Mouse (Mus musculus): ENCODE results near the gene Htr1d.
A peak's percentile ranks its signal among the peaks of the same experiment; 100 is the strongest.

Gene Htr1d

GRCm38 (mm10) chr4:136423224-136423623, at the start of gene Htr1d:
Htr1d (plus strand) TSS chr4:136423524.
- no peak for DNase-seq

GRCm38 (mm10) chr4:136377001-136377400, 46.3 kb upstream of the Htr1d start:
- no peak for DNase-seq

- DNase-seq = peak; percentile 11 to 13
These were observed 40.3 kb upstream of the Htr1d start for GRCm38 (mm10) chr4:136383052-136383451.

GRCm38 (mm10) chr4:136383839-136384238, 39.5 kb upstream of the Htr1d start:
- no peak for DNase-seq

- DNase-seq = peak in 1 of 2 experiments; percentile 11
These were observed 36.1 kb upstream of the Htr1d start for GRCm38 (mm10) chr4:136387261-136387660.

- DNase-seq = no peak
These were observed 21.5 kb upstream of the Htr1d start for GRCm38 (mm10) chr4:136401806-136402205.

- no peak for DNase-seq
These were observed 15.5 kb upstream of the Htr1d start for GRCm38 (mm10) chr4:136407831-136408230.

GRCm38 (mm10) chr4:136411995-136412765, 11.1 kb upstream of the Htr1d start:
- DNase-seq = peak in 1 of 2 experiments; percentile 18

GRCm38 (mm10) chr4:136415477-136415876, 7.8 kb upstream of the Htr1d start:
- no peak for DNase-seq

- peak in 1 of 2 experiments; percentile 21 for DNase-seq
These were observed 4.4 kb upstream of the Htr1d start for GRCm38 (mm10) chr4:136418962-136419361.

- no peak for DNase-seq
These were observed 3.9 kb upstream of the Htr1d start for GRCm38 (mm10) chr4:136419386-136419785.

- DNase-seq = peak; percentile 13 to 24
These were observed 1.0 kb downstream of the Htr1d start for GRCm38 (mm10) chr4:136424120-136424999.

- DNase-seq = peak; percentile 62 to 66
These were observed 1.6 kb downstream of the Htr1d start for GRCm38 (mm10) chr4:136425000-136425288.

GRCm38 (mm10) chr4:136430609-136431375, 7.5 kb downstream of the Htr1d start:
- no peak for DNase-seq

- DNase-seq = peak; percentile 77 to 85
These were observed 8.0 kb downstream of the Htr1d start for GRCm38 (mm10) chr4:136431376-136431693.

- DNase-seq = no peak
These were observed 10.7 kb downstream of the Htr1d start for GRCm38 (mm10) chr4:136434029-136434428.

GRCm38 (mm10) chr4:136439106-136439505, 15.8 kb downstream of the Htr1d start:
- DNase-seq = no peak

GRCm38 (mm10) chr4:136441354-136442043, 18.2 kb downstream of the Htr1d start:
- DNase-seq = no peak

- DNase-seq = no peak
These were observed 21.2 kb downstream of the Htr1d start for GRCm38 (mm10) chr4:136444561-136444960.

- no peak for DNase-seq
These were observed 26.5 kb downstream of the Htr1d start for GRCm38 (mm10) chr4:136449795-136450194.

- DNase-seq = no peak
These were observed 26.9 kb downstream of the Htr1d start for GRCm38 (mm10) chr4:136450271-136450670.

GRCm38 (mm10) chr4:136451564-136451963, 28.2 kb downstream of the Htr1d start:
- DNase-seq = peak in 1 of 2 experiments; percentile 25

- DNase-seq = no peak
These were observed 29.0 kb downstream of the Htr1d start for GRCm38 (mm10) chr4:136452286-136452685.
